Mouse (Mus musculus) heart, adult 18-20 months (tissue): ENCODE results near the gene Exoc2. TPM values are rescaled to one million over a fixed set of nuclear protein-coding genes. Genes with fewer than 3 reads are reported as not detected.

ENCODE experiments used
- DNase-seq, 2 experiments: peaks; one replicate each; pipeline ENCODE4 v3.0.0; 2021 to 2022; ENCODE audit warnings: mixed read lengths in 1 of 2
- long read RNA-seq, 2 experiments: library from polyadenylated mRNA; stranded (forward); transcript quantifications; one replicate each; pipeline ENCODE4 v2.0.0; 2021
- total RNA-seq, 2 experiments: library from RNA; stranded (reverse); gene quantifications; 2 replicates each; pipeline ENCODE4 v1.2.3; 2021

Exoc2 gene
- 10 to 100 TPM; 15.3 to 17.5 TPM for total RNA-seq
- long read RNA-seq, experiment 1, full-length matches to known transcripts = 6 of 7 reads
- long read RNA-seq, experiment 1, partial matches to known transcripts = 0 of 7 reads
- long read RNA-seq, experiment 1, other reads (novel, unspliced or antisense) = 1 of 7 reads
- long read RNA-seq, experiment 2, full-length matches to known transcripts = 3 of 7 reads
- long read RNA-seq, experiment 2, partial matches to known transcripts = 1 of 7 reads
- long read RNA-seq, experiment 2, other reads (novel, unspliced or antisense) = 3 of 7 reads

DNA sequence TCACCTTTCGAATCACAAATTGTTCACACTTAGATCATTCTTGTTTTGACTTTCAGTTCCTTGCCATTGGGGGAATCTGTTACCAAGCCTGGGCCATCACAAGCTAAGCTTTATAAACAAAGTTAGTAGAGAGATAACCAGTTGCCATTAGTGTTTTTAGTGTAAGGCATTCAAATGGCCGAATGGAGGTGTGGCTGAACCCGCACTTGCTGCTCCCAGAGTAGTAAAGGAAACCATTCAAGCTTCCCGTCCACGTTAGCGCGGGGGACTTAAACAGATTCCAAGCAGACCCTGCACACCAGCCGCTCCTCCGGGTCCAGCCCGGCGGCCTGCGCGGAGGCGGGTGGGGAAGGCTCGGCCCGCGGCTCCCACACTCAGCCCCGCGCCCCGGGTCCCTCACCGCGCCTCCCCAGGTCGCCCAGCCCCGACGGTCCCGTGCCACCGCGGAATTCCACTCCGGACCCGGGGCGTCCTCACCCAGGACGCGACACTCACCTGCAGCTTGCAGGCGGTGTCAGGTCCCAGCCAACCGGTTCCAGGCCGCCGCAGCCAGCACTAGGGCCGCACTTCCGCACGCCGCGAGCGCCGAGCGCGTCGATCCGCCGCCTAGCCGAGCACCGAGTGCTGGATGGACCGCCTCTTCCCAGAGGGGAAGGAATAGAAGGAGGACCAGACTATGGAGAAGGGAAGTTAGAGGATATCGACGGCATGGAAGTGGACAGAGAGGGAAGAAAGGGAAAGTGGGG lies at the start of gene Exoc2, which contains the start of gene Gm5447:
Exoc2 (minus strand) TSS at position 593 of the 746 bp plus-strand sequence.
Gm5447 (plus strand) TSS at position 704 of the 746 bp plus-strand sequence.
- peak; percentile 87 to 93 for DNase-seq

DNA sequence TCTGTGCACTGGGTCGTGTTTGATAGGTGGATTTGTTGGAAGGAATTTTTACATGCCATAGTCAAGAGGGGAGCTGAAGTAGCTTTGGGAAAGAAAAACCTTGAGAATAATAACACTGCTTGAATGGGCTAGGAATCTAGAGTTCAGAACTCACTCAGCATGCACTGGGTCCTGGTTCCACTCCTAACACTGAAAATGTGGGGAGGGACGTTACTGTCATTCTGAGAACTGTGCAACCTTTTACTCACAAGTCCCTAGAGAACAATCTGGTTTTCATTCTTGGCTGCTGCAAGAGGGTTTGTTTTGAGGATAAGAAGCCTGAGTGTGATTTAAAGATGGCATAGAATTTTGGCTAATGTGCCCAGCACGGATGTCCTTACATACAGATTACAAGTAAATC lies 49.8 kb upstream of the Exoc2 start:
- DNase-seq = no peak

DNA sequence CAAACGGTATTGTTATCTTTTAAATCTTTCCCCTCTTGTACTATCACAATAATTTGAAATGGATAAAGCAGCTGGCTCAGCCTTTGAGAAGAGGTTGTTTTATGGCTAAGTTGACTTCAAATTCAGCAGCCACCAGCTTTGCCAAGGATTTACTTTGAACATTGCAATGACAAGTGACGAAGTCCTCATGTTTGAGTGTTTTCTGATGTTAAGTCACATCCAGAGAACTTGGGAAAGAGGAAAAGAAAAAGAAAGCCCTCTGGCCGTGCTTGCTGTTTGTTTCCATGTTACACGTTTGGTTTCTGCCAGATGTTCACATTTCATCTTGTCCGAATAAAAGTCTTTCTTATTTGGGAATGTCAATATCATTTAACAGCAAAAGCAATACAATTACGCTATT lies 48.0 kb upstream of the Exoc2 start:
- DNase-seq = no peak

DNA sequence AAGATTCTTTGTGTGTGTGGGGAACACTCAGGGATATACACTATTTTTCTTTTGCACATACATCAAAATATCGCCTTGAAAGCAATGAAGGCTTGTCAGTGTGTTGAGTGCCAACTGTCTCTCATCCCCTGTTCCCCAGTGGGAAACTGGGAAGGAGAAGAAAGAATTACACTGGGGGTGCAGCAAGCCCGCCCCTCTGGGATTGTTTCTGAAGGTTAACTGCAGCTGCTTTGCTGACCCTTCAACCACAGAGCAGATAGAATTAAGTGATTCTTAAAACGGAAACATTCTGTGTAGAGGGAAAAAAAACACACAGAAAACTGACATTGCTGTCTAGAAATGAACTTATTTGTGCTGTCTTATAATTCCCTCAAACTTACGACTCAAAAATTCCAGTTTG lies 47.6 kb upstream of the Exoc2 start:
- no peak for DNase-seq

DNA sequence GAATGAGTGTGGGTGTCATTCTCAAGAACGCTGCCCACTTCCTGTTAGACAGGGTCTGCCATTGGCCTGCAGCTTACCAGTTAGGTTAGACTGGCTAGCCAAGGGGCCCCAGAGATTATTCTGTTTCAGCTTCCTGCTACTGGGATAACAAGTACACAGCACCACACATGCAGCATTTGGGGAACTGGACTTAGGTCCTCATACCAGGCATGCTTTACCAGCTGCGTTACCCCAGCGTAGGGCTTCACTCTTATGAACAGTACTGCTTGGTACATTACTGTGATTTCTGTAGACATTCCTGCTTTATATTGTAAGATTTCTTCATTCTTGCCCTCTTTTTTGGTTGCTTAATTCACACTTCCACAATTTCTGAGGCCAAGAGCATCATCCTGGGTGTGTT lies 43.7 kb upstream of the Exoc2 start:
- DNase-seq = no peak

DNA sequence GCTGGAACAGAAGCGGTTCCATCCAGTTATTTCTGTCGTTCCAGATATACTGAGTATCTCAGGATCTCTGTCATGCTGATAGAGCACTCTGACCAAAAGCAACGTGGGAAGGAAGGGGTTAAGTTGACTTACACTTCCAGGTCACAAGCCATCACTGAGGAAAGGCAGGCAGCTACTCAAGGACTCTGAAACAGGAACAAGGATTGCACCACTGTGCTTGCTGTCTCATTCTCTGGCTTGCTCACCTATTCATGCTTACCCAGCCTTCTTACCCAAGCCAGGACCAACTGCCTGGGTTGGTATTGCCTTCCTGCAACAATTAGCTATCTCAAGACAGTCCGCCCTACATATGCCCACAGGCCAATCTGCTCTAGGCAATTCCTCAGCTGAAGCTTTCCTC lies 31.1 kb upstream of the Exoc2 start:
- DNase-seq = no peak

DNA sequence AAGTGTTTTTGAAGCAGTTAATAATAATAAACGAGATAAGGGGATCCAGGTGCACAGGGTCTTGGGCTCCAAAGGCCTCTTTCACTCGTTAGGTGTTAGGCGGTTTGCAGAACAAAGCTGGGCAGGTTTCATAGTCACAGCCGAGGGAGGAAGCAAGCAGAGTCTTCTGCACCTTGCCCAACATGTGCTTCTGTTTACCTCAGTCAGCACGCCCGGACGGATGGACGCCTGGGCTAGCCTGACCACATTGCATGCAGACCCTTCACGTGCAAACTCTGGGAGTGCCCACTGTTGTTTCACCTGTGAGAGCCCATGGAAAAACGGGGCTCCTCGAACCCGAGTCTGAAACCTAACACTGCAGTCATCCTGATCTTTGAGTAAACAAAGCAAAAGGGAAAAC lies 30.6 kb upstream of the Exoc2 start:
- DNase-seq = no peak

DNA sequence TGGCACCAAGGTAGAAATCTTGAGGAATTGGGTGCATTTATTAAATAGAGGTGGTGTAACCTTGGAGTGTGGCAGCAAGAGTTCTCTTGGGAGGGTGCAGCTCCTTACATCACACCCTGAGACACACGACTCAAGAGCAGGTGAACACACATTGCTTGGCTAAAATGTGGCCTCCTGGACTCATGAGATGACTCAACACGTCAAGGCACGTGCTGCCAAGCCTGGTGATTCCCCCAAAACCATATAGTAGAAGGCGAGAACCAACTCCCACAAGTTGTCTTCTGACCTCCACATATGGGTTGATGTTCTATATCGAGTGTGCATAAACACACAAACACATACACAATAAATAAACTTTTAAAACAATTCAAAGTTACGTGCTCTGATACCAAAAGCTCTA lies 25.9 kb upstream of the Exoc2 start:
- DNase-seq = no peak

DNA sequence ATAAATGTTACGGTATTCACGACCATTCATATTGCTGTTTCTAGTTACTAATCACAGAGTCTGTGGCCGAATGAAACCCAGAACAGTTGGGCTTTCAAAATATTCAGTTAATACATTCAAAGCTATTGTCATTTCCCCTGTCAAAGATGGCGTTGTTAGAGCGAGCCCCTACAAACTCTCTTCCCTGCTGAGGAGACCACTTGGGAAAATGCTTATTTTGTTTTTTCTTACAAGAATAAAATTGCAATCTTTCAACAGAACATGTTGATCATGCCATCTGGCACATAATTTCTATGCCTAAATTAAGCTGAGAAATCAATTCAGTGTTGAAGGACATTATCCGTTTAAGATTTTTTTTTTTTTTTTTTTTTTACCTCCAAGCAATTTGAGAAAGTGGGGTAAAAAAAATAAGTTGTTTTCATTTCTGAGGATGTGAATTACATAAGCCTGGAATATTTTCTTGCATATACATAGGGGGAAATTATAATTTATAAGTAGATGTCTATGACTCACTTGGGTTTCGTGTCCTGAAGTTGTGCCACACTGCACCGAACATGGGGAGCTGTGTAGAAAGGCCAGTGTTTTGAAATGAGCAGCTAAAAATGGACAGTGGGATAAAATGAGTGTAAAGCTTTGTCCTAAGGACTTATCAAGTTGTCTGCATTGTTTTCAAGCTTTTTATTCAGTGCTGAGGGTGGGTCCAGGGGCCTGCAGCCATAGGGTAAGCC lies 23.8 kb upstream of the Exoc2 start:
- DNase-seq = no peak

DNA sequence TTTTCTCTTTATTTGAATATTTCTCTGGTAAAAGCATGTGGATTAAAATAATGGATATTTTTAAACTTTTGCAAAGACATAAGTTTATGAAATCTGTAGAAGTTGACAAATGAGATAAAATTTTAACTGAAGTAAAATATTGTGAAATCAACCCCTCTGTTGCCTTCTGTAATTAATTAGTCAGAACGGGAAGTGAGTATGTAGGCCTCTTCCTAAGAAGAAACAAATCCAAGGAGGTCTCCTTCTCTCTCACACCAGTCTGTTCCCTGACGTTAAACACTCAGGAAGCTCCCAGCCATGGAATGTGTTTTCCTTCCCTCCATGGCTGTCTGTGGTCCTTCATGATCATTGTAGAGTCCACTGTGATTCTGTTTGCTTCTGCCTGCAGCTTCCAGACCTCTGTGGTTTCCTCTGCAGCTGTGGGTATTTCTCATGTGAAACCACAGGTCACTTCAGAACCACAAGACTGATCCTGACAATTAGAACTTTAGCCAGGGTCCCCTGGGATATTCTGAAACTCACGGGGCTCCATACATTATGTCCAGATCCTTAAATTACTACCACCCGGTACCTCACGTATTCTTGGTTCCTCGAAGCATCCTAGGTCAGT lies 20.5 kb upstream of the Exoc2 start:
- DNase-seq = no peak

DNA sequence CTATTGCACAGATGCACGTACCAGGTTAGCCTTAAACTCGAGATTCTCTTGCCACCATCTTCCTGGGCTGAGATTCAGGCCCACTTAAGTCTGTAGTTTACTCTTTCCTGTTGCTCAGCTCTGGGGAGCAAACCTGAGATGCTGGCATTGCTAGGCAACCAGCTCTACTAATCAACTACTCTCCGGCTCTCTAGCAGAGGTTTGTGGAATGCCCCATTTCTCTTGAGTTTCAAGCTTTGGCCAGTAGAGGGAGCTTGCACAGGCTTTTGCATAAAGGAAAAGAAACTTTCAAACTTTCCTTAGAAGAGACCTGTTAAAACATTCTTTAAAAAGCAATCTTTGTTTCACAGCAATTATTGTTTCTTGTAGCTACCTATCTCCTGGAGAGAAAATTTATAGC lies 19.9 kb upstream of the Exoc2 start:
- peak; percentile 39 to 76 for DNase-seq

DNA sequence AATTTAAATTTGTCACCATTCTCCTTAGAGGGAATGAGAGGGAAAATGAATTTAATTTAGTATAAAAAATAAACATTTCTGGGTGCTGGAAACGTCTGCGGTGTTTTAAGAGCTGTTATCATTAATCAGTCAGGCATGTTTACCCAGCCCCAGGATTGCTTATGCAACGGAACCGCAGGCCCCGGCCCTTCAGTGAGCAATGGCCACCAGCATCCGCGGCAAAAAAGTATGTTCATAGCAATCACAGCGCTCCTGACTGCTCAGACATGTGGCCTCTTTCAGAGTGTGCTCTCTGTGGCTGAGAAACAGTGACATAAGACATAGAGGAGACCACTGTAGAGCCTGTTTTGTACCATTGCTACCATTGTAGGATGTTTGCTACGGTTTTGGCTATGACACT lies 16.3 kb upstream of the Exoc2 start:
- no peak for DNase-seq

DNA sequence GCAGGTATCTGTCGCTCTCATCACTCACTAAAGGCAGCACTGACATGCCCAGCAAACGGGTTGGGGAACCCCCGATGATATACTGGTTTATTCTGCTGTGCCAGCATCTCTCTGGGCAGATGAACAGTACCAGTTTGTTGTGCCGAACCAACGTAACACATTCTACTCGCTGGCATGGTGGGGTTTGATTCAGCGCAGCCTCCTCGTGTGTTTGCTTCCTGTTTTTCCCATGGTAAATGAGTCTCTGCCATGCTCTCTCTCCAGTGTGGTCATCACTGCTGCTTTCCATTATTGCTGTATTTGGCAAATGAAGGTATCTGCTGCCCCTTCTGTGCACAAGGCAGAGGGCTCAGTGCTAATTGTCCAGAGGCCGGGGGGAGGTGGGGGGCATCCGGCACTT lies 15.8 kb upstream of the Exoc2 start:
- DNase-seq = no peak

DNA sequence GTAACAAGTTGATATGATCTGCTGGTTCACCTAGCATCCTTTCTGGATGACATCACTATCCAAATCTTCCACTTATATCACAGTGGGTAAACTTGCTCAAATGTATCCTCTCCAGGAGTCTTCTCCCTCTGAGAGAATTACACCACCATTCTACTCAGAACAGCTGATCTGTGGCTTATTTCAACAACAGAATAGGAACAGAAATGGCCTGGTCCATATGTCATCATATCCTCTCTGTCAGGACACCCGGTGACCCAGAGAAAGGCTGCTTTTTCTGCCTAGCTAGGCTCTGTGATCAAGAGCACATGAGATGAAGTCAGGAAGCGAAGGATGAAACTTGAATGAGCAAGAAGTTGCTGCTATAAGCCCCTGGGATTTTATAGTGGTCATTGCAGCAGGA lies 13.8 kb upstream of the Exoc2 start:
- DNase-seq = no peak

DNA sequence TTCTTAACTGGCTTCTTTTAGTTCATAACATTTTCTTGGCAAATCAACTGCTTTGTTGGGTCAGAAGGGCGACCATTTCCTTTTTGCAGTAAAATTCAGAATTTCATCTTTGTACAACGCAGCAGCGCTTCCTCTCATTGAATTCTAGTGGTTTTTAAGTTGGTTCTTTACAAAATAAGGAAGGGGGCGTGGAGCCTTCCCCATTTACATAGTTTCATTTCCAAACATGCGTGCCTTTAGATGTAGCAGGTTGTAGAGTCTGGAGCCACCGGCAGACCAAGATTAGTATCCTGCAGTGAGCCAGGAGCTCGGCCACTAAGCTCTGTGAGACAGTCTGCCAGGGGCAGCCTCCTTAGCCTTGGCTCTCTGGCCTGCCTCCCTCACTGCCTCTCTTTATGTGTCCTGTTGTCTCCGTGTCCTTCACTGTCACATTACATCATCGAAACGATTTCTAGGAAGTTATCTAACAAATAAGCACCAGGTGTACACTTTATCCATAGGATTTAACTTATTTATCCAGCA lies 13.1 kb upstream of the Exoc2 start:
- DNase-seq = peak; percentile 6 to 18

DNA sequence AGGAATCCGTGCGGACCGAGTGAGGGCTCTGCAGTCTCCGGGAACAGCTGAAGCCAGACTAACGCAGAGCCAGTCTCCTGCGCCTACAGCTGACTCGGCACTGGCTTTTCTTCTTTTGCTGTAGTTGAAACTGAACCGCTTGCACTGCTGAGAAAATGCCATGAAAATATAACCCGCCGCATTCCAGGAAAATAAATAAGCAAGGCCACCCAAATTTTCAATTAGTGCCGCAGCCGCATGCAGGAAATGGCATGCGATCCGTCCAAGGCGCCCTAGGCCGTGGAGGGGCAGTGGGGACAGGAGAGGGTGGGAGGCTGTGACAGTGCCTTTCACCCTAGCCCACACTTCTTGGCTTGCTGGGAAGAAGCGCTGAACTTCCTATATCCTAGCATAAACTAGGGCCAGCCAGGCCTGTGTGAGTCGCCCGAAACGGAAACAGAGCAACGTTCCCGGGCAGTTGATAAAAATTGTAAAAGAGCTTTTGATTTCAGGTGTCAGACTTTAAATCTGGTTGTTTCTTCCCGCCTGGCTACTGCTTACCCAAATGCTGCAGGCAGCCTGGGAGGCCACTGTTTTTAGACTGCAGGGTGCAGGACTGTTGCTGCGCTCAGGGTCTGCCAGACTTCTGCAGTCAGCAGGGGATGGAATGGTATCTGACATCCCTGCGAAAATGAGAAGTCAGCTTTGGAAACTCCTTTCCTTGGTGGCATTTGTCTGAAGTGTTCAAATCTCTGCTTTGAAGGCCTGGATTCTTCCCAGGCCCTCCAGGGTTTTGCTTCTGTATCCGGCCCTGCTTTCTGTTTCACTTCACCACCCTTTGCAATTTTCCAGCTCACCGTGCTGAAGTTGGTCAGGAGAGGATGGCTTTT lies 11.9 kb upstream of the Exoc2 start:
- DNase-seq = peak; percentile 73 to 74

DNA sequence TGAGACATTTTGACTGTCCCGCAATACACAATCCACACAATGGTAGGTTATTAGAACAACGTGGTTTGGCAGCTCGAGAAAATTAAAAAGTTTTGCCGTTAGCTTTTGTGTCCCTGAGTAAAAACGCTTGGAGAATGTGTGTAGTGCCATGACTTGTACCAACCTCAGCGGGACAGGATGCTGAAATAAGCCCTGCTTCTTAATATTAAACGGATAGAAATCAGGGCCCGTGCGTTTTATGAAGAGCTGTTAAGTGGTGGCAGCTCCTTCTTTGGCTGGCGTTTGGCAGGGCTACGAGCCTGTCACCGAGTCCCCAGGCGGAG lies 11.3 kb upstream of the Exoc2 start:
- DNase-seq = no peak

DNA sequence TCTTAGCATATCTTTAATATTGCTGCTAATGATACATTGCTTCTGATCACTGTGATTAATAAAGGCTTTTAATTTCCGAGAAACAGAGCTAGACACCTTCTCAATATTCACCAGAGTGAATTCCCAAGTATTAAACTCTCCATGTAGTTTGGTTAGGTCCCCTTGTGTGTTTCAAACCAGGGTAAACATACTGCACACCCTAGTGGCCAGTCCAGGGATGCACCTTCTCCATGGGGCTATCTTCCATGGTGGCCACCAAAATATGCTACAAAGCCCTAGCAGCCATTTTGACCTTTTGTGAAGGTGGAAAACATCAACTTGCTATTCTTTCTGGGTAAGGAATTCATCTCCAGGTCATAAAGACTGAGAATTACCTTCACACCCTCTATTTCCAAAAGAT lies 7.8 kb upstream of the Exoc2 start:
- peak; percentile 57 to 69 for DNase-seq

DNA sequence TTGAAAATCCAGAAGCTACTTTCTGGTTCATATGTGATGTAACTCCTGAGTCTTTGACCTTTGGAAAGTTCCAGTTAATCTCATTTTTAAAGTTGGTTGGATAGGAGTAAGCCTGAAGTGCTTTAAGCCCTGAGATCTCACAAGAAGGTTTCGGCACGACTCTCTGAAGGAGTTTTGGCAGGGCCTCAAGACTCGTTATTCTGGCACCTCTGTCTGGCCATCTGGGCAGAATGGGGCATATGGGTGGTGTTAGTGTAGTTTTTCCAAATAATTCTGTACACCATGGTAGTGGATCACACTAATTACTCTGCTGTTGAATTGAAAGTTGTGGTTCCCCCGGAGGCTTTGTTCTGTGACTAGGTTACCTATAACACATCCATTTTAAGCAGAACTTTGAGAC lies 4.3 kb upstream of the Exoc2 start:
- DNase-seq = no peak

DNA sequence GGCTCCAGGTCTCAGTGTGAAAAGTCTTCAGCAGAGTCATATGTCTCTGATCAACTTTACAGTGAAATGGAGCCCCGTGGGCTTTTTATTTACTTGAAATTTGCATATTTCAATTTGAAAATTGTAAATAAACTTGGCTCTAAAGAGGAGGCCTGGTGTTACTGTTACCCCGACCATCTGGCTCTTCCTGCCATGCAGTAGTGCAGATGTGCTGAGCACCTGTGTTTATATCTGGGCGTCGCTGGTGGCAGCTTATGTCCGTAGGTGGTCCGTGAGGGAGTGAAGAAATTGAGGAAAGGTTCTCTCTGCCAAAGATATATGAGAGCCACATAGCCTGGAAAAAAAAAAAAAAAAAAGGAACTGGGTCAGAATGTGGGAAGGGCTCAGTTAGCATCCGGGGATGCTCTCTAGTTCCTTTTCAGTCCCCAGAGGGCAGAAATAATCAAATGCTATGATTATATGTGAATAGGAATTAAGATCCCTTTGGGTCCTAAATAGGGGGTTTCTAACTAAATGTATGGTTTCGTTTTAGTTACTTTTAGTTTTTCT lies 2.7 kb upstream of the Exoc2 start:
- no peak for DNase-seq

DNA sequence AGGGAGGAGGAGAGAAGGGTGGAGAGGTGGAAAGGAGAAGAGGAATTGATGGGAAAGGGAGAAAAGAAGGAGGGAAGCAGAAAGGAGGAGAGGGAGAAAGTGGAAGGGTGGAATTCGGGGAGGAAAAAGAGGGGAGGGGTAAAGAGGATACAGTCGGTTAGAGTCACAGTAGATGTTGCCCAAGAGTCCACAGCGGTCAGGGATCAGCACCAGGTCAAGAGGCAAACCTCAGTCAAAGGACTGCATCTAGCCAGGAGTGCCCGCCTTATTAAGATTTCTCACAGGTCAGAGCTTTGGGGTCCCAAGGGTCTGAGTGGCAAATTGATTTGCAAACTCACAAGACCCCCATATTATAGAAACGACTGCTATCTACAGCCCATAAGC lies 346 bp upstream of the Exoc2 start:
- no peak for DNase-seq
